Mouse (Mus musculus): ENCODE results near the gene Arglu1.

The Arglu1 gene

DNA sequence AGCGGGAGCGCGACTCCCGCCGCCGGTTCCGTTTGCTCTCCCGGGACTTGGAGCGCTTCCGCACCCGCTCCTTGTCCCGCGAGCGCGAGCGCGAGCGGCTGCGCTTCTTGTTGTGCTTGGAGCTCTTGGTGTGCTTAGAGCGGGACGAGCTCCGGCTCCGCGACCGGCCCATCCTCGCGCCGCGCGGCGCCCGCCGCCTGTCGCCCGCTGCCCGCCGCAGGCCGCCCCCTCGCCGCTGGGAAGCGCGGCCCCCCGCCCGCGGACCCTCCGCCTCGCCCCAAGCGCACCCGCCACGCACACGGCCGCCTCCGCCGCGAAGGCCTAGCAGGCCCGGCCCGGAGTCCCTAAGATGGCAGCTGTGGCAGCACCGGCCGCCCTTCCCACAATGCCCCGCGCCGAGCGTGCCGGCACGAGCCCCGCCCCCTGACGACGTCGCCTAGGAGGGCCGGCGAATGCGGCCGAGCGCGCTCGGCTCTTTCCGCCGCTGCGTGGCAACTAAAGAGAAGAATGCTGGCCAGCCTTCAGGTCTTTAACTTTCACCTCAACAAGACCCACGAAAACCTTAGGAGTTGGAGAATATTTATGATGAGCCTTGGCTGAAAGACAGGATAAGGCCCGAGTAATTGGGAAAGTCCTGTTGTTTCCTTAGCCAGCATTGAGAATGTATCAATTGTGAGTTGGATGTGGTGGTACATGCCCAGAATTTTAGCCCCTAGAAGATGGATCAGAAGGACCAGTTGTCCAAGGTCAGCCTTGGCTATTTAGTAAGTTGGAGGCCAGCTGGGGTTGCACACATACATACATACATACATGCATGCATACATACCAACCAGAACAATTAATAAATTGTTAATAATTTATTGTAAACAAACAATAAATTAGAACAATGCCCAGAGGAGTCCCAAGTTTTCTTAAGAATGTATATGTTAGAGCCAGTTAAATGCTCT lies at the start of gene Arglu1:
Gene Arglu1 (minus strand): TSS at position 376 of the 947 bp plus-strand sequence.
- peak; percentile 94 to 96 for DNase-seq (ENCODE audit: low spot score in 2 of 2)

- DNase-seq (ENCODE audit: low spot score in 2 of 2): no peak
Observed at GRCm38 (mm10) chr8:8737271-8737670, 47.0 kb upstream of the Arglu1 start.

- DNase-seq (ENCODE audit: low spot score in 2 of 2): no peak
Observed at GRCm38 (mm10) chr8:8736826-8737225, 46.5 kb upstream of the Arglu1 start.

DNA sequence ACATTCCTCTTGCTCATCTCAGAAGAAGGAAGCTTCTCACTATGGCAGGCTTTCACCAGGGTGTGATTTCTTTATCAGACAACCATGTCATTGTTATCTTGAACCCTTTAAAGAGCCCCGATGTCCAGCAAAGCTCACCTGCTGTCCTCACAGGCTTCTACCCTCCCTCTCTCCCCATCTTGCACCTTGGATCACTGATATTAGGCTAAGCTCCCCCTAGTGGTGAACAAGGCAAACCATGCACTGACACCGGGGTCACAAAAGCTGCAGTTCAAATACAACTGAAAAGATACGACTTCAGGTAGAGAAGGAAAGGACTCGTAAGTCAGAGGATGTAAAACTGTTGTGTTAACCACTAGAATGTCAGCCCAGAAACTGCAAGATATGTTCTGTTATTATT lies 43.5 kb upstream of the Arglu1 start:
- DNase-seq (ENCODE audit: low spot score in 2 of 2): no peak

DNA sequence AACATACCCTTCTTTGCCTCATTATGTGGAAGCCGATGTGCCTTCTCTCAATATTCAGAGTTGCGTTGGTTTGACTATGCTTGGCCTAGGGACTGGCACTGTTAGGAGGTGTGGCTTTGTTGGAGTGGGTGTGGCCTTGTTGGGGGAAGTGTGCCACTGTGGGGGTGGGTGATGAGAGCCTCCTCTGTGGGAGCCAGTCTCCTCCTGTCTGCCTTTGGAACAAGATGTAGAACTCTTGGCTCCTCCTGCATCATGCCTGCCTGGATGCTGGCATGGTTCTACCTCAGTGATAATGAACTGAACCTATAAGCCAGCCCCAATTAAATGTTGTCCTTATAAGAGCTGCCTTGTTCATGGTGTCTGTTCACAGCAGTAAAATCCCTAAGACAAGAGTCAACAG lies 38.3 kb upstream of the Arglu1 start:
- no peak for DNase-seq (ENCODE audit: low spot score in 2 of 2)

DNA sequence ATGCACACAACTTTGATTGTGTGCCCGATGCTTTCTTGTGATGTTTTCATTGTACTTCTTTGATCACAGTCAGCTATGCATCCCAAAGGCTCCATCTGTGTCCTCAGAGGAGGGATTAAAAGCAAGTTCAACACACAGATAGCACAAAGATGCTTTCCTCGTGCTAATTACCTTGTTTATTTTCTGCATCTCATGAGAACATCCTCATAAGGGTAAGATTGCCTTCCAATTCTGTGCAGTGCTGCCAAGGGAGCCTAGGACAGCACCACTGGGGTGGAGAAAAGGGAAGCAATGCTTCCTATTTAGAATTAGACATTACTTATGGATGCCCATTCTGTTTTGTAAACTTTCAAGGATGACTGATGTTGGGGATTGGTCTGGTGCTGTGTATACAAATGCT lies 36.2 kb upstream of the Arglu1 start:
- DNase-seq (ENCODE audit: low spot score in 2 of 2): no peak

- no peak for DNase-seq (ENCODE audit: low spot score in 2 of 2)
Observed at GRCm38 (mm10) chr8:8704813-8705212, 14.5 kb upstream of the Arglu1 start.

GRCm38 (mm10) chr8:8703668-8704067 lies 13.3 kb upstream of the Arglu1 start:
- DNase-seq (ENCODE audit: low spot score in 2 of 2): no peak

DNA sequence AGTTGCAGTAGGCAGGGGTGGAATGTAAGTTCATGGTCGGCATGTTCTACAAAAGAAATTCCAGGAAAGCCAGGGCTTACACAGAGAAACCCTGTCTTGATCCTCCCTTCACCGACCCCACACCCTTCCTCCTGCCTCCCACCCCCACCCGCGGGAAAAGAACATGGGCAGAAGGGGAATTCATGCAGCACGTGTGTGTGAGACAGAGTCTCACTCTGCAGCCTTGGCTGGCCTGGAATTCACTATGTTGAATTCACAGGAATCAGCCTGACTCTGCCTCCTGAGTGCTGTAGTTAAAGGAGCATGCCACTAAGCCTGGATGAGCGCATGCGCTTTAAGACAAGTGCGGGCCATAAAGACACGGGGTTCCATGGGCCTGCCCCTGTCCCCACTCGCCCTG lies 10.5 kb upstream of the Arglu1 start:
- DNase-seq (ENCODE audit: low spot score in 2 of 2): no peak

DNA sequence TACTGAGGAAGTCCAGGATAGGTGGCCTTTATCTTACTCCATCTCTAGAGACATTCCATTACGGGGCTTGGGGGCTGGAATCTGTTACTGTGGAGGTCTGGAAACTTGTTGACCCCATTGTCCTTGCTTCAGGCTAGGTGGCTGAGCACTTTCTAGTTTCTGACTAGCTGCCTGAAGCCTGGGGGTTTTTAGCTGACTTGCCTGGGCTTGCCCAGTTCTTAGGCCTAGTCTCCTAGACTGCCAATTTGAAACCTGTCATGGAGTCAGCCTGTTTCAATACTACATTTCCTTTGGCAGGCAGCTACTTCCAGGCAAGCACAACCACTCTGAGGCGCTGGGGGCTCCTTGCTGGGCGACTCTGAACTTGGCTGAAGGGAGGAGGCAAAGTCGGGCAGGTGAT lies 9.9 kb upstream of the Arglu1 start:
- no peak for DNase-seq (ENCODE audit: low spot score in 2 of 2)

DNA sequence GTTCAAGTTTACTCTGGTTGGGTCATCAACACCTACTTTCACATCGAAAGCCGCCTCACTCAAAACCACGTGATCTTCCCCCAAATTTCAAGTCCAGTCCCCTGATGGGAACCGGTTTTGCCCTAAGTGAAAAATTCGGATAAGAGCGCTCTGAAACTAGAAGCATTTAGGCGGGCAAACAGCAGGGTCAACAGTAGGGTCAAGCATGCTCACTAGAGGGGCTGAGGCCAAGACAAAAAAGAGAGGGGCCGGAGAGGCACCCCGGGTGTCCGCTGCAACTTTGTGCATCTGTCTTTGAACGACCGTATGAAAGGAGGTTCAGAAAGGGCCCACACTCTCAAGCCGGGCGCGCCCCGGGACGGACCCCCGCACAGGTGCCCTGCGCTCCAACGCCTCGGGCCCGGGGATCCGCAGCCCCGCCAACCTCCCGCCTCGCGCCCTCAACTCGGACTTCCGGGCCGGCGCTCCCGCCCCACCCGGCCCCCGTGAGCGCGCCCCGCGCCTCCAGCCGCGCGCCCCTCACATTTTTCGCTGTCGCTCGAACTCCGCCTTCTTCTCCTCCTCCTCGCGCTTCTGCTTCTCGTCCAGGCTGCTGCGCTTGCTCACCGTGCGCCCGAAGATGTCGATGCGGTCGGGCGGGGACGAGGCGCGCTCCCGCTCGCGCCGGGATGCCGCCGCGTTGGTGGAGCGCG lies 721 bp downstream of the Arglu1 start:
- peak; percentile 15 to 60 for DNase-seq (ENCODE audit: low spot score in 2 of 2)

GRCm38 (mm10) chr8:8688823-8689453 lies 1.4 kb downstream of the Arglu1 start:
- DNase-seq (ENCODE audit: low spot score in 2 of 2): no peak

- DNase-seq (ENCODE audit: low spot score in 2 of 2): no peak
Observed at GRCm38 (mm10) chr8:8685517-8685916, 4.8 kb downstream of the Arglu1 start.

- DNase-seq (ENCODE audit: low spot score in 2 of 2): no peak
Observed at GRCm38 (mm10) chr8:8682697-8683096, 7.6 kb downstream of the Arglu1 start.

DNA sequence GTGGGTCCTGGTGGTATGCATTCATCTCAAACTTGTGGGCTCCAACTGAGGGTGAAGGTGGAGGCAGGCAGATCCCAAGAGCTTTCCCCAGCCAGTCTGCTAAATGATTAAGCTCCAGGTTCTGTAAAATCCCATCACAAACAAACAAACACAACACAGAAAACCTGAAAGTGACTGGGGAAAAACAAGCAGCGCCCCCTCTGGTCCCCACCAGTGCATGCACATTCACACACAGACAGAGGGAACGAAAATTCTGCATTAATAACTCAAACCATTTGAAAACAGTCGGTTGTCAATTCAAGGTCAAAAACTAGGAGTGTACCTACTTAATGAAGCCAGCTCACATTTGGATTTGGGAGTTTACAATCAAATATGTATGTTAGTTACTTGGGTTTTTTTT lies 12.1 kb downstream of the Arglu1 start:
- no peak for DNase-seq (ENCODE audit: low spot score in 2 of 2)

GRCm38 (mm10) chr8:8674864-8675263 lies 15.5 kb downstream of the Arglu1 start:
- DNase-seq (ENCODE audit: low spot score in 2 of 2): no peak

GRCm38 (mm10) chr8:8661759-8662138 lies 28.6 kb downstream of the Arglu1 start:
- DNase-seq (ENCODE audit: low spot score in 2 of 2): peak; percentile 93 to 96

GRCm38 (mm10) chr8:8661103-8661758 lies 29.1 kb downstream of the Arglu1 start, which contains the start of gene Efnb2:
Gene Efnb2, minus strand, starts transcription at chr8:8661242.
- DNase-seq (ENCODE audit: low spot score in 2 of 2): peak; percentile 97 to 98

DNA sequence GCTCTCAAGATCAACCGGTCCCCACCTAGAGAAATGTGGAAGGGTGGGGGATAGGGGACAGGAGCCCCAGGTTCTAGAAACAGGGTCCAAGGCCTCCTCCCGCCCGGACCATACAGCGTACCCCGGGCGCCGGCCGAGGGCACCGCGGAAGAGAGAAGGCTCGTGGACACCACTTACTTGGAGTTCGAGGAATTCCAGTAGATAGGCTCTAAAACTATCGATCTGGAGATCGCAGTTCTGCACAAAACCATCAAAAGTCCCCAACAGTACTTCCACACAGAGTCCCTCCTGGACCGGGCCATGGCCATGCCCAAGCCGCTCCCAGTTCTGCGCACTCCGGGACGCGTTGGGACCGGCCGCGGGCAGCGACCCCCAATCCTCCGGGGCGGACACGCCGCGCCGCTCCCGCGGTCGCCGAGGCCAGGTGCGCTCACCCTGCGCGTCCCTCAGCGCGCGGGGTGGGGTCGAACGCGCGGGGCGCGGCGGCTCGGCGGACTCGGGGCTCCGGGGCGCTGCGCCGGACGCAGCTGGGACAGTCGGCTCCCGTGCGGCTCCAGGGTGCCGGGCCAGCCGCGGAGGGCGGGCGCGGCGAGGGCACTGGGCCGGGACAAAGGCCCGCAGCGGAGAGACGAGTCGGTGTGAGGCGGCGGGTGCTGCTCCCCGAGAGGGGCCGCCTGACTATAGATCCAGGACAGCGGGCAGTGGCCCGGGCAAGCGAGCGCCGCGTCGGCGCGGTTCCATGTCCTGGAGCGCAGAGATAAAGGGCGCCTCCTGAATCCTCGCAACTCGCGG lies 29.8 kb downstream of the Arglu1 start:
- peak in 1 of 2 experiments; percentile 16 for DNase-seq (ENCODE audit: low spot score in 2 of 2)

GRCm38 (mm10) chr8:8659503-8660306 lies 30.6 kb downstream of the Arglu1 start:
- DNase-seq (ENCODE audit: low spot score in 2 of 2): no peak
